22 mouse cellular contexts compared by ENCODE assay signal in genomic region chr10:79541522-79541921, GRCm38 (mm10). TPM values are rescaled to one million over a fixed set of nuclear protein-coding genes. Genes with fewer than 3 reads are reported as not detected.
DNase-seq lines count a peak whose midpoint lies in the region; ATAC-seq and TF ChIP-seq lines count a peak whose summit lies in the region.
"Had no signal": no experiment of that assay in that cellular context is flagged by ENCODE, and none has a peak within 500 bp of the region (broad histone marks: within the 10 kb centered on the region; RNA-seq: fewer than 3 reads in every experiment).

No protein-coding gene starts in this region.

- no peak for TF ChIP-seq CTCF in kidney, postnatal 0 days (IDR thresholded peaks at IDR 0.05; ENCODE audit: low read depth)

- 82% methylated on average over 15 of the region's 15 CpGs for WGBS in kidney, postnatal 0 days

- peak; percentile 63; the same call in 1 of the 2 replicates for ATAC-seq in kidney, postnatal 0 days (replicated peaks; ENCODE audit: low FRiP score, low read depth)
- ATAC-seq in erythroblast, adult 5-6 weeks (replicated peaks; ENCODE audit: low FRiP score, poor library complexity, severe bottlenecking) = no peak
- ATAC-seq: midbrain, embryonic 13.5 days had no signal

- H3K9ac ChIP-seq in kidney, postnatal 0 days (ENCODE audit: low read depth, low read length) = no peak overlapping the region
- H3K9ac ChIP-seq: liver, embryonic 13.5 days; lung, embryonic 15.5 days; midbrain, embryonic 13.5 days; neural tube, embryonic 15.5 days had no signal

- no peaks in the 10 kb centered on the region for H3K9me3 ChIP-seq in kidney, postnatal 0 days (replicated peaks; ENCODE audit: low read length)
- H3K9me3 ChIP-seq: limb, embryonic 10.5 days; liver, embryonic 13.5 days; lung, embryonic 15.5 days; midbrain, embryonic 13.5 days; neural tube, embryonic 15.5 days had no signal

- H3K4me2 ChIP-seq in kidney, postnatal 0 days (ENCODE audit: low read length) = no peak overlapping the region
- H3K4me2 ChIP-seq: liver, embryonic 13.5 days; lung, embryonic 15.5 days; midbrain, embryonic 13.5 days; neural tube, embryonic 15.5 days had no signal

- peak overlapping the region; percentile 9; the same call in 1 of the 2 replicates for H3K27ac ChIP-seq in kidney, postnatal 0 days
- H3K27ac ChIP-seq: left cerebral cortex, adult 2 months; limb, embryonic 10.5 days; liver, embryonic 13.5 days; lung, embryonic 15.5 days; midbrain, embryonic 13.5 days; neural tube, embryonic 15.5 days had no signal

- peak; percentile 87 for DNase-seq in heart, adult 11 months
- DNase-seq in heart, adult 8-10 months (ENCODE audit: low spot score) = no peak
- peak; percentile 7 to 16 for DNase-seq in layer of hippocampus, postnatal 10 days (ENCODE audit: low spot score in 2 of 2)
- DNase-seq in layer of hippocampus, adult 18-20 months (ENCODE audit: low spot score in 2 of 2) = no peak
- peak; percentile 49 to 50 for DNase-seq in kidney, adult 8-10 months
- DNase-seq in kidney, postnatal 0 days (ENCODE audit: low spot score) = no peak
- DNase-seq in neural tube, embryonic 10.5 days (ENCODE audit: extremely low spot score, low spot score) = no peak
- DNase-seq: cerebellum, postnatal 36 days; liver, embryonic 13.5 days; thymus, postnatal 14 days had no signal

- peaks cover 55% of the 10 kb centered on the region for H3K36me3 ChIP-seq in kidney, postnatal 0 days (ENCODE audit: insufficient read depth, low read length)

- H3K4me1 ChIP-seq in kidney, postnatal 0 days (replicated peaks; ENCODE audit: insufficient read depth, low read length) = no peaks in the 10 kb centered on the region
- H3K4me1 ChIP-seq: limb, embryonic 10.5 days; lung, embryonic 15.5 days; midbrain, embryonic 13.5 days; neural tube, embryonic 15.5 days had no signal

- no peaks in the 10 kb centered on the region for H3K27me3 ChIP-seq in kidney, postnatal 0 days (ENCODE audit: insufficient read depth, low read length)
- H3K27me3 ChIP-seq: liver, embryonic 13.5 days; lung, embryonic 15.5 days; midbrain, embryonic 13.5 days; neural tube, embryonic 15.5 days had no signal

- H3K4me3 ChIP-seq in kidney, postnatal 0 days (replicated peaks; ENCODE audit: low read depth, low read length) = no peak overlapping the region
- H3K4me3 ChIP-seq: erythroblast, embryonic 14.5 days; left cerebral cortex, adult 2 months; limb, embryonic 10.5 days; liver, embryonic 13.5 days; lung, embryonic 15.5 days; midbrain, embryonic 13.5 days; neural tube, embryonic 15.5 days had no signal

RNA-seq across cellular contexts. Expression of gene Plpp2, which starts 7.9 kb away (rescaled TPM):
- 1 to 10 TPM; 3.1 to 7.1 (median 4.8) TPM for total RNA-seq in heart, adult 8-10 months (2022)
- 1 to 10 TPM; 4.0 to 4.3 TPM for total RNA-seq in layer of hippocampus, postnatal 10 days (2021)
- total RNA-seq in layer of hippocampus, adult 18-20 months (2021) = 1 to 10 TPM; 5.8 to 6.7 TPM
- 67.0 and 68.9 TPM in 2 replicates for polyA plus RNA-seq in kidney, postnatal 0 days (2015; fragmentation: Nextera tagmentation; extraction: Ambion mirVana)
- total RNA-seq in erythroblast, adult 5-6 weeks (2015; ENCODE audit: low replicate concordance) = 2.1 and 7.1 TPM in 2 replicates
- total RNA-seq in erythroblast, adult 5-6 weeks (2017; ENCODE audit: low replicate concordance) = 0.43 TPM in 1 of 2 replicates, not detected in the other

RNA-seq across cellular contexts. Expression of gene Mier2, which starts 13.5 kb away (rescaled TPM):
- 10 to 100 TPM; 10.6 to 17.6 (median 15.3) TPM for total RNA-seq in heart, adult 8-10 months (2022)
- total RNA-seq in layer of hippocampus, postnatal 10 days (2021) = 10 to 100 TPM; 52.1 to 56.3 TPM
- total RNA-seq in layer of hippocampus, adult 18-20 months (2021) = 10 to 100 TPM; 54.6 to 61.8 TPM
- polyA plus RNA-seq in kidney, postnatal 0 days (2015; fragmentation: Nextera tagmentation; extraction: Ambion mirVana) = 27.4 and 29.4 TPM in 2 replicates
- total RNA-seq in erythroblast, adult 5-6 weeks (2015; ENCODE audit: low replicate concordance) = 1.5 TPM in 1 of 2 replicates, not detected in the other
- total RNA-seq in erythroblast, adult 5-6 weeks (2017; ENCODE audit: low replicate concordance) = 1.9 TPM in 1 of 2 replicates, not detected in the other

RNA-seq across cellular contexts. Expression of gene Theg, which starts 45.6 kb away (rescaled TPM):
- total RNA-seq in heart, adult 8-10 months (2022) = not detected
- not detected for total RNA-seq in layer of hippocampus, postnatal 10 days (2021)
- under 1 TPM in 1 of 2 experiments, not detected in 1; 0.79 TPM for total RNA-seq in layer of hippocampus, adult 18-20 months (2021)
- not detected in 2 replicates for polyA plus RNA-seq in kidney, postnatal 0 days (2015; fragmentation: Nextera tagmentation; extraction: Ambion mirVana)
- not detected in 2 replicates for total RNA-seq in erythroblast, adult 5-6 weeks (2015; ENCODE audit: low replicate concordance)
- total RNA-seq in erythroblast, adult 5-6 weeks (2017; ENCODE audit: low replicate concordance) = not detected in 2 replicates
- total RNA-seq: ES-E14; gastrocnemius, adult 8-10 months; hematopoietic stem cell, adult 5-6 weeks had no signal
- polyA plus RNA-seq: erythroblast, embryonic 14.5 days; heart, embryonic 14.5 days; limb, embryonic 10.5 days; liver, embryonic 13.5 days; lung, embryonic 15.5 days; midbrain, embryonic 13.5 days; stomach, embryonic 14.5 days had no signal

Comparison
In these comparisons a context has a peak if more than half of its experiments do, and no peak if none do; other contexts are left out.
1. DNase-seq: peak in heart, adult 11 months (single experiment), layer of hippocampus, postnatal 10 days (2 of 2) and kidney, adult 8-10 months (2 of 2); none in heart, adult 8-10 months (single experiment), layer of hippocampus, adult 18-20 months (0 of 2), kidney, postnatal 0 days (single experiment) and neural tube, embryonic 10.5 days (single experiment).
2. RNA of gene Mier2, which starts 13.5 kb away (total RNA-seq): 54.6 to 61.8 TPM in layer of hippocampus, adult 18-20 months, 52.1 to 56.3 TPM in layer of hippocampus, postnatal 10 days and 10.6 to 17.6 TPM in heart, adult 8-10 months; 1.5 to 1.9 TPM in erythroblast, adult 5-6 weeks; every median in the first group is over 4 times any median in the second.